Mouse (Mus musculus) thymus, postnatal 0 days (tissue): ENCODE results near the gene Cbwd1. TPM values are rescaled to one million over a fixed set of nuclear protein-coding genes. Genes with fewer than 3 reads are reported as not detected.

Experiments used
- DNase-seq: peaks from one replicate; pipeline ENCODE4 v3.0.0-alpha.2; 2015; ENCODE audit warnings: low spot score
- polyA plus RNA-seq: library from polyadenylated mRNA; unstranded; fragments of >200 nt; fragmentation: Nextera tagmentation; extraction: Ambion mirVana; gene quantifications from 2 replicates; pipeline ENCODE4 v1.2.1, GENCODE M21; 2015

Gene Cbwd1
- polyA plus RNA-seq, 1 experiment from 2014 or later: 19.6 TPM

DNA sequence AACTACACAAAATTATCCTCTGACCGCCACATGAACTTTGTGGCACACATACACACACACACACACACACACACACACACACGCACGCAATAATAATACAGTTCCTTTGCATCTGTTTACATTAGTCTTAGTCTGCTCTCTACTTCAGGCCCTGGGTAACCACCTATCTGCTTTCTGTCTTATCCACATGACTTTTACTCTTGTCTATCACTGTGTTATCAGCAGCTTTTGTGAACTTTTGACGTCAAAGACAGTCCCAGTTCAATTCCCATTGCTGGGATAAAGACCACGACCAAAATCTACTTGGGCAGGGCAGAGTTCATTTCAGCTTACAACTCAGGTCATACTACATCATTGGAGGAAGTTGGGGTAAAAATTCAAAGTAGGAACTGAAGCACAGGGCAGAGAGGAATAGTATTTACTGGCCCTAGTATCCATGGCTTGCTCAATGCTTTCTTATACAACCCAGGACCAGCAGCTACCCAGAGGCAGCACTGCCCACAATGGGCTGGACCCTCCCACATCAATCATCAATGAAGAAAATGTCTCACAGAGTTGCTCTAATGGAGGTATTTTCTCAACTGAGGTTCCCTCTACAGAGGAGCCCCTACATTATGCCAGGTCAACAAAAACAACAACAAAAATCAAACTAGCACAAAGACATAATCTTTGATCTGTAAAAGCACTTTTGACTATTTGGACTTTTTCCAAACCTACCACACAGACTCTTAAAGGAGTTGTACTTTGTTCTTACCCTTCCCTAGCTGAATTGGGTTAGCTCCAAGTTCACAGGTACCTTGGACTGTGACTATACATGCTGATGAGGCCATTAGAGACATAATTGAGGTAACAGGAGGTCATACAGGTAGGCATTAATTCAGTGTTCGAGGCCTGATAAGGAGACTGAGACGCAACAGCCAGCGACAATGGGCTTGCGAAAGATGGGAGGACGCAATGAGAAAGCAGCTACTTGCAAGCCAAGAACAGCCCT is 17.7 kb upstream of the Cbwd1 start:
- DNase-seq: no peak

DNA sequence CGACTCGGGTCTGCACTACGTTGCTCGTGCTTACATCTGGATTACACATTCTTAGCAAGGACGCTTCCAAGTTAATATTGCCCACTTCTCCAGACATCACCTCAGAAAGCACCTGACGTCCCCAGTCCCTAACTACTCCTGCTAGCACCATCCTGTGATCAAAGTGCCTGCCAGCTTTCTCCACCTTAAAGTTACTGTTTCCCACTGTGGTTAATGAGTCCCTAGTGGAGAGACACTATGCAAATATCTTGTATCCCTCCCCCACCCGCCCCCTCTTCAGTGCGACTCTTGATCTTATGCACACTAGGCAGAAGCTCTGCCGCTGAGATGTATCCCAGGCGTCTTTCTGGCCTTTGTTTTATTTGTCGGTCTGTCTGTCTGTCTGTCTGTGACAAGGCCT is 16.6 kb upstream of the Cbwd1 start:
- no peak for DNase-seq

DNA sequence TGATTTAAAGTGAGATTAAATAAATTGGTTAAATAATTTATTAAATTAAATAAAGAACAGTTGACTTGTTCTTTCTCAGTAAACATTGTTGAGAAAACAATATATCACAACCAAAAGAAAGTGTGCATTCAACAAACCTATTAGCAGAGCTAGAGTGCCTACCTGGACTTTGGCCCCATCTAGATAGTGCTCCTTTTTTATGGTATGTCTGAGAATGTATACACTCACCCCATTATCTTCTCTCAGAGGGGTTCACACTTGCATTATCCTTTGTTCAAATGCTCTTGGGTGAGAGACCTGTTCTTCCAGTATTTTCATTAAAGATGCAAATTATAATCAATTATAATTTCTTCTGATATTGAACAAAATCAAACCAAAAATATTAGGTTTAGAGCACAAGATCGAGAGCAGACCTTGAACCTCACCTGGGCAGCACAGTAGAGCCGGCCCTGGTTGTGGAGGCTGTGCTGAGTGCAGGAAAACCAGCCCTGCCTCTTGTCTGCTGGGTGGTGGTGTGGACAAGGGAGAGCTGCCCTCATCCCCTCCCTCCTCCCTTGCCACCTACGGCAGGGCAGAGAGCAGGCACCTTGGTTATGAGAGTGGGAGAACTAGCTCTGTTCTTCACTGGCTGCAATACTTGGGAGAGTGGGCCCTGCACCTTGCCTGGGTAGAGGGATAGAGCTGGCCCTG is 11.4 kb upstream of the Cbwd1 start:
- DNase-seq: no peak

GRCm38 (mm10) chr19:24971307-24971706 is 9.9 kb upstream of the Cbwd1 start:
- peak; percentile 55 for DNase-seq

- DNase-seq: no peak
Observed at GRCm38 (mm10) chr19:24966941-24967340, 5.5 kb upstream of the Cbwd1 start.

DNA sequence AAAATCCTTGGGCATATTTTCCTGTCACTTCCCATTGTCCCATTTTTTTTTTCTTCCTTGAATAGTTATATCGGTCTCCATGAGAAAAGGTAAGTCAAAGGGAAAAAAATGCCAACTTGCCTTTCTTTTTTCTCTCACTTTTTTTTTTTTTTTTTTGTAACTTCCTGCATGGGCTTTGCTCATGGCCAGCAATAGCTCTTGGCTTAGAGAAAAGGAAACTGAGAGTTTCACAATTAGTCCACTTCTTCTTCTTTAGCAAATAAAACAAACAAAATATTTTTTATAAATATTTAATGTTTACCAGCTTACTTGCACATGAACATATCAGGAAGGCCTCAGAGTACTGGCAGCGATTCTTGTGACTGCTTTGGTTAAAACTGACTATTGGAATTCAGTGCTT is 4.8 kb upstream of the Cbwd1 start:
- DNase-seq: no peak

DNA sequence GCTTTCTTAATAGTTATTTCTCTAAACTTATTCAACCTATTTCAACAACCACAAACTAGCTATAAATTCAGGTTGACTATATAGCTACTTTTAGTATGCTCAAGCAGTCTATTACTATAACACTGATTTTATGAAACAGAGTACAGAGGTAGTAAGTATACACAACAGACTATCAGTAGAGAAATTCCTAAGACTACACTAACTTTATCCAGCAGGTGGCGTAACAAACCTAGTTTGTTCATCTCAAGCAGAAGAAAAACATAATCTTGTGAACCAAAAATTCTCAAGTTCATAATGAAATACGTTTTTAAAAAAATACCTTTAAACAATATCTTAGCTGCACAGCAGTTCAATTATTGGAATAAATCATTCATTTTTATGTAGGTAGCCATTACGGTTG is 2.9 kb downstream of the Cbwd1 start:
- peak; percentile 77 for DNase-seq

DNA sequence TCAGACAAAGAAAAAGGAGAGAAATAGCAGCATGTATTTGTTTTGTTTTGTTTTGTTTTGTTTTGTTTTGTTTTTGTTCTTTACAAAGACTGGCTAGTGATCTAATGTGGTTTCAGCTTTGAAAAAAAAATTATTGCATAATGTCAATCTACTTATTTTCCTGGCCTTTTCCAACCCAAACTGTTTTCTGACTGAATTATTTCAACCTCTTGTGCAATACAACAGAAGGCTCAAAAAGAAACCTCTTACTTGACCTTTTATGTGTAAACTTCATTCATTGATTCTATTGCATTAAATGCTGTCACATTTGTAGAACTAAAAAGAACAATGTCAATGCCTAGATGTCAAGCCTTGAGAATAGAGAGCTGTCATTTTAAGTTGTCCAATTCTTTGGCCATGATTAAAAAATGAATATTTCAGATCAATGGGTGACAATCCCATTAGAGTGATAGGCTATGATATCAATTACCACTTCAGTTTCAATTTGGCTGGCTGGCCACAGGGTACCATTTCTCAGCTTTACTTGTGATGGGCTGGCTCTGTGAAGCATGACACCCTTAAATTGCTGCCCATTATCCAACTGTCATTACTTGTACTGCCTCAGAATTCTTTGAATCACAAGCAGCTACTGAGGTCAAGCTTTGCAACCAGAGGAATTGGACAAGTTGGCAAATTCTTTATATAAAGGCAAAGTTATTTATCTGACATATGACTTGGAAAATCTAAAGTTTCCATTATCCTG is 15.7 kb downstream of the Cbwd1 start:
- DNase-seq: no peak

GRCm38 (mm10) chr19:24937084-24937483 is 24.3 kb downstream of the Cbwd1 start:
- DNase-seq: no peak

- no peak for DNase-seq
Observed at GRCm38 (mm10) chr19:24929041-24929440, 32.4 kb downstream of the Cbwd1 start.

DNA sequence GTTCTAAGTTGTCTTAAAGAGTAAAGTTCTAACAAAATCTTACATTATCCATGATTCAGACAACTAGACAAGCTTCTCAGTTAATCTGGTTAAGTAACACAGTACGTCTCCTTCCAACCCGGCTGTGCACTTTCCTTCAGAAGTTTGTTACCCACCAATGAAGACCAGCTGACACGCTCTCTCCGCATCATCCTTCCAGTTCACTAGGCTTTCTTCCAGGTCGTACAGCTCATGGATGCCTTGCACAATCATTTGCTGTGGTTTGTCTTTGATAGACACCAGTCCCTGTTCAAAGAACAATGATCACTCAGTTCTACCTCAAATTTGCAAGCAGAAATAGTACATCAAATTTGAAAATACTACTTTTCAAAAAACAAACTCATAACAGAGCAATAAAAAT is 40.5 kb downstream of the Cbwd1 start:
- no peak for DNase-seq

- DNase-seq: no peak
Observed at GRCm38 (mm10) chr19:24908385-24909155, 52.8 kb downstream of the Cbwd1 start.

DNA sequence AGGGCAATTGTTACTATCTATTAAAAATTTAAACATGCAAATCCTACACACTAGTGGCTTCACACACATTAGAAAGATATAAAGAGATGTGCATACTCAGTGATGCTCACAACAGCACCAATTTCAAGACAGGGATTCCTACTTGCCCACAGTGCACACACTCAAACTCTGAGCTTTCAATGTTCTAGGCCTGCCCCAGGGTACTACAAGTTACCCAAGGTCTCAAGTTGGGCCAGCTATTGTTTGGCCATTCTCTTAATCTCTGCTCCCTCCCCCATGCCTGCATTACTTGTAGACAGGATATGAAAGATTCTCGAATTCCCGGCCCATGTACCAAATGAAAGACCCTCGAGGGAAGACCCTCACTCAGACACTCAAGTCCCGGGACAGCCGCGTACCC is 53.8 kb downstream of the Cbwd1 start:
- DNase-seq: no peak

DNA sequence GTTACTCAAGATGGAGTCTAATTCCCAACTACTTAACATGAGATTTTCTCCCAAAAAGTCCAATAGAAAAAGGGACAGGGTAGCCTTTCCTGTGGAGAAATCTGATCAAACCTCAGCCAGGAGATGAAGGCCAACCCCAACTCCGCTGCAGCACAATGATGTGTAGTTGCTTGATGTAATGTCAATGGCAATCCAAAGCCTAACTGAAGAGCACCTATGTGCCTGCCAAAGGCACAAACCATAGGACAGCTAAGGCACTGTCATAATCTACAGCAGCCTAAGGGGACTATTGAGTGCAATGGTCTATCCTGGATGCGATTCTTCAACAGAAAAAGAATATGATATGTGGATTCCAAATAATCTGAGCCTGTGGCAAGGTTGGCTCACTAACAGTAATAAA is 58.6 kb downstream of the Cbwd1 start:
- DNase-seq: no peak

DNA sequence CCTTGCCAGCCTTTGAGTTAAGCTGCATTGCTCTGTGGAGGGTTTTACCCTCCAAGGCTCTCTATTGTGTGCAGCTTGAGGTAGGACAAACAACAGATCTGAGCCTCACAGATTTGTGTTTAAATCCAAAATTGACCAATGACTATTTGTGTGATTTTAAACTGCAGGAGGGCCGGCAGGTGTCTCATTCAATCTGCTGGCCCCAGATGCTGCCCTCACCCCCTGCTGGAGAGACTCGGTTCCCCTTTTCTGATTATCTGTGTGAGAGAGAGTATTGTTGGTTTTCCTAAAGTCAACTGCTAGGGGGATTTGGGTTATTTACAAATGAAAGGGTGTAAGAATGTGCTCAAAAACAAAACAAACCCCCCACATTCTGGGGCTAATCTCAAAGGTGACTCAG is 59.2 kb downstream of the Cbwd1 start:
- DNase-seq: no peak

DNA sequence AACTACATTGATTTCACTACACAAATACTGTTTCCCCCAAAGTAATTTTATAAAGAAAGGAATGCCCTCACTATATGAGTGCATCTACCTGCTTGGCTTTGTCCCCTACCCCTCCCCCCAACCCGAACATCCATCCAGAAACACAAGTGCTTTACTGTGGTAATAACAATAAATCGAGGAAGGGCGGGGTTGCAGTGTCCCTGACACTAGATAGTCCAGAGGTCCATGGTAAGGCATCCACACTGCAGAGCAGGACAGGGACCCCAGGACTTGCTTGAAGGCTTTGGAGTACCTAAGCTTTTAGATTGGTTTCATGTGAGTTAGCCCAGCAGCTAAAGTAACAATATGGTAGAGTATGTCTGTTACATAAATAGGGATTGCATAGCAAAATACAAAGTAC is 59.7 kb downstream of the Cbwd1 start:
- no peak for DNase-seq

GRCm38 (mm10) chr19:24900581-24901220 is 60.7 kb downstream of the Cbwd1 start, which contains the start of gene Foxd4:
Gene Foxd4 (minus strand): TSS chr19:24901197.
- DNase-seq: no peak

- no peak for DNase-seq
Observed at GRCm38 (mm10) chr19:24899578-24900544, 61.5 kb downstream of the Cbwd1 start.
